Mouse (Mus musculus): ENCODE measurements around the gene Stambp. TPM values are rescaled to one million over a fixed set of nuclear protein-coding genes. Genes with fewer than 3 reads are reported as not detected.
A peak's percentile ranks its signal among the peaks of the same experiment; 100 is the strongest.
"Not testable (repeated sequence)": the region's sequence is repeated elsewhere in the genome, so short reads cannot be mapped to it uniquely, and the experiment has no call there.

The Stambp gene
- polyA plus RNA-seq, 1 experiment: 28.8 TPM

GRCm38 (mm10) chr6:83595035-83595434, 22.5 kb upstream of the Stambp start:
- Histone ChIP-seq H3K4me3 (ENCODE audit: insufficient read depth, low read length) (no peak overlapping the region), H3K27ac (ENCODE audit: insufficient read depth, low read depth, low read length) (no peak overlapping the region), H3K4me1 (ENCODE audit: control insufficient read depth, insufficient read depth, low read length) (peaks cover 14% of the 10 kb centered on the region)
- TF ChIP-seq CTCF (IDR thresholded peaks at IDR 0.05; ENCODE audit: low read depth, low read length) (no peak), POLR2A (IDR thresholded peaks at IDR 0.05; ENCODE audit: borderline replicate concordance, low read depth, low read length) (no peak)

- Histone ChIP-seq H3K4me1 (ENCODE audit: control insufficient read depth, insufficient read depth, low read length) (peaks cover 12% of the 10 kb centered on the region), H3K27ac (ENCODE audit: insufficient read depth, low read depth, low read length) (no peak overlapping the region), H3K4me3 (ENCODE audit: insufficient read depth, low read length) (no peak overlapping the region)
- no peak for TF ChIP-seq POLR2A (IDR thresholded peaks at IDR 0.05; ENCODE audit: borderline replicate concordance, low read depth, low read length)
- TF ChIP-seq CTCF (IDR thresholded peaks at IDR 0.05; ENCODE audit: low read depth, low read length): no peak
Measured at GRCm38 (mm10) chr6:83593896-83594295, 21.4 kb upstream of the Stambp start.

GRCm38 (mm10) chr6:83592051-83592450, 19.5 kb upstream of the Stambp start:
- no peak for TF ChIP-seq CTCF (IDR thresholded peaks at IDR 0.05; ENCODE audit: low read depth, low read length)
- no peak for TF ChIP-seq POLR2A (IDR thresholded peaks at IDR 0.05; ENCODE audit: borderline replicate concordance, low read depth, low read length)
- Histone ChIP-seq H3K4me3 (ENCODE audit: insufficient read depth, low read length) (no peak overlapping the region), H3K27ac (ENCODE audit: insufficient read depth, low read depth, low read length) (no peak overlapping the region), H3K4me1 (ENCODE audit: control insufficient read depth, insufficient read depth, low read length) (peaks cover 11% of the 10 kb centered on the region)

- no peak for TF ChIP-seq CTCF (IDR thresholded peaks at IDR 0.05; ENCODE audit: low read depth, low read length)
- TF ChIP-seq POLR2A (IDR thresholded peaks at IDR 0.05; ENCODE audit: borderline replicate concordance, low read depth, low read length): no peak
Measured at GRCm38 (mm10) chr6:83590301-83590700, 17.8 kb upstream of the Stambp start.

GRCm38 (mm10) chr6:83587191-83587590, 14.7 kb upstream of the Stambp start:
- H3K27ac ChIP-seq (ENCODE audit: insufficient read depth, low read depth, low read length); H3K4me3 ChIP-seq (ENCODE audit: insufficient read depth, low read length): not testable (repeated sequence)
- peaks cover 24% of the 10 kb centered on the region for H3K4me1 ChIP-seq (ENCODE audit: control insufficient read depth, insufficient read depth, low read length)

More at GRCm38 (mm10) chr6:83590301-83590700, 17.8 kb upstream of the Stambp start:
- H3K4me3 ChIP-seq (ENCODE audit: insufficient read depth, low read length): no peak overlapping the region
- peaks cover 13% of the 10 kb centered on the region for H3K4me1 ChIP-seq (ENCODE audit: control insufficient read depth, insufficient read depth, low read length)
- no peak overlapping the region for H3K27ac ChIP-seq (ENCODE audit: insufficient read depth, low read depth, low read length)

- H3K4me1 ChIP-seq (ENCODE audit: control insufficient read depth, insufficient read depth, low read length): peaks cover 24% of the 10 kb centered on the region
- not testable (repeated sequence) for H3K27ac ChIP-seq (ENCODE audit: insufficient read depth, low read depth, low read length); H3K4me3 ChIP-seq (ENCODE audit: insufficient read depth, low read length)
Measured at GRCm38 (mm10) chr6:83585328-83585727, 12.8 kb upstream of the Stambp start.

GRCm38 (mm10) chr6:83583591-83583990, 11.1 kb upstream of the Stambp start:
- Histone ChIP-seq H3K4me3 (ENCODE audit: insufficient read depth, low read length) (no peak overlapping the region), H3K4me1 (ENCODE audit: control insufficient read depth, insufficient read depth, low read length) (peaks cover 15% of the 10 kb centered on the region), H3K27ac (ENCODE audit: insufficient read depth, low read depth, low read length) (no peak overlapping the region)
- TF ChIP-seq CTCF (IDR thresholded peaks at IDR 0.05; ENCODE audit: low read depth, low read length): no peak
- no peak for TF ChIP-seq POLR2A (IDR thresholded peaks at IDR 0.05; ENCODE audit: borderline replicate concordance, low read depth, low read length)

GRCm38 (mm10) chr6:83582938-83583270, 10.4 kb upstream of the Stambp start:
- TF ChIP-seq POLR2A (IDR thresholded peaks at IDR 0.05; ENCODE audit: borderline replicate concordance, low read depth, low read length) (no peak), CTCF (IDR thresholded peaks at IDR 0.05; ENCODE audit: low read depth, low read length) (peak; percentile 46; the same call in 1 of the 2 replicates)
- Histone ChIP-seq H3K4me3 (ENCODE audit: insufficient read depth, low read length) (no peak overlapping the region), H3K4me1 (ENCODE audit: control insufficient read depth, insufficient read depth, low read length) (peaks cover 15% of the 10 kb centered on the region), H3K27ac (ENCODE audit: insufficient read depth, low read depth, low read length) (no peak overlapping the region)

- H3K4me1 ChIP-seq (ENCODE audit: control insufficient read depth, insufficient read depth, low read length): peaks cover 15% of the 10 kb centered on the region
Measured at GRCm38 (mm10) chr6:83582135-83582937, 9.8 kb upstream of the Stambp start.

GRCm38 (mm10) chr6:83577534-83577933, 5.0 kb upstream of the Stambp start:
- H3K4me3 ChIP-seq (ENCODE audit: insufficient read depth, low read length): no peak overlapping the region
- no peaks in the 10 kb centered on the region for H3K4me1 ChIP-seq (ENCODE audit: control insufficient read depth, insufficient read depth, low read length)
- TF ChIP-seq CTCF (IDR thresholded peaks at IDR 0.05; ENCODE audit: low read depth, low read length): no peak
- no peak for TF ChIP-seq POLR2A (IDR thresholded peaks at IDR 0.05; ENCODE audit: borderline replicate concordance, low read depth, low read length)
- no peak overlapping the region for H3K27ac ChIP-seq (ENCODE audit: insufficient read depth, low read depth, low read length)

More at GRCm38 (mm10) chr6:83582135-83582937, 9.8 kb upstream of the Stambp start:
- TF ChIP-seq CTCF (IDR thresholded peaks at IDR 0.05; ENCODE audit: low read depth, low read length) (no peak), POLR2A (IDR thresholded peaks at IDR 0.05; ENCODE audit: borderline replicate concordance, low read depth, low read length) (no peak)
- Histone ChIP-seq H3K27ac (ENCODE audit: insufficient read depth, low read depth, low read length) (no peak overlapping the region), H3K4me3 (ENCODE audit: insufficient read depth, low read length) (no peak overlapping the region)
